Mouse (Mus musculus) cerebellum, adult 18-20 months (tissue): ENCODE measurements around the gene Dennd5b.
"Not testable (repeated sequence)": the region's sequence is repeated elsewhere in the genome, so short reads cannot be mapped to it uniquely, and the experiment has no call there.

Source experiments
- DNase-seq, 2 experiments: peaks; one replicate each; pipeline ENCODE4 v3.0.0; 2021

Gene Dennd5b

DNA sequence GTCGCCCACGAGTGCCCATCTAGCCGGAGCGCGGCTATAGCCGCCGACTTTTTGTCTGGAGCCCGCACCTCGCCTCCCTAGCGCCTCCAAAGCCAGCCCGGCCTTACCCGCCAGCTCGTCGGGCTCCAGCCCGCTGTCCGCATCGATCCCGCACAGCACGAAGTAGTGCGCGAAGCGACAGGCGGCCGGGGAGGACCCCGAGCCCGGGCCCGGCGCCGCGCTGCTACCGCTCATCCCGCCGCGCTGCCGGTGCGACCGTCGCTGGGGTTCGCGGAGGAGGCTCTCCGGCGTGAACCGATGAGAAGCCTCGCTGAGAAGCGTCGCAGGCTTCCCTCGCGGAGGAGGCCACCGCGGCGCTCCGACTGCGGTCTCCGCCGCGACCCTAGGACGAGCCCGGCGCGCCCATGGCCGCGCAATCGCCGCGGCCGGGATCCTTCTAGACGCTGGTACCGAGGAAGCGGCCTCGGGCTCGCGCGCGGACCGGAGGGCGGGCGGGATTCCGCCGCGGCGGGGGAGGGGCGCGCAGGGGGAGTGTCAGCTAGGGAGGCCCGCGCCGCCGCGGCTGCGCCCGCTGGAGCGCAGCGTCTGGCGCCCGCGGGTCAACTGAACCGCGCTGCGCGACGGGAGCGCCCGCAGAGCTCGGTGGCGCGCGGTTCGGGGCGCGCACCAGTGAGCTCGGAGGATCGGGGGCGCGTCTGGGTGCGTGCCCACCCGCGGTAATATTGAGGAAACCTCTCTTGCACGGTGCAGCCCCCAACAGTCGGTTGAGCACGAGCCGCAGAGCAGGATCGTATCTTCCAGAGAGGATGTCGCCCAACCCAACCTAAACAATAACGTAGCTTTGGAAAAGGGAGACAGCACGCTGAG is at the start of gene Dennd5b:
Gene Dennd5b, minus strand, starts transcription at position 605 of the 867 bp plus-strand sequence.
- peak; percentile 82 to 91 for DNase-seq

DNA sequence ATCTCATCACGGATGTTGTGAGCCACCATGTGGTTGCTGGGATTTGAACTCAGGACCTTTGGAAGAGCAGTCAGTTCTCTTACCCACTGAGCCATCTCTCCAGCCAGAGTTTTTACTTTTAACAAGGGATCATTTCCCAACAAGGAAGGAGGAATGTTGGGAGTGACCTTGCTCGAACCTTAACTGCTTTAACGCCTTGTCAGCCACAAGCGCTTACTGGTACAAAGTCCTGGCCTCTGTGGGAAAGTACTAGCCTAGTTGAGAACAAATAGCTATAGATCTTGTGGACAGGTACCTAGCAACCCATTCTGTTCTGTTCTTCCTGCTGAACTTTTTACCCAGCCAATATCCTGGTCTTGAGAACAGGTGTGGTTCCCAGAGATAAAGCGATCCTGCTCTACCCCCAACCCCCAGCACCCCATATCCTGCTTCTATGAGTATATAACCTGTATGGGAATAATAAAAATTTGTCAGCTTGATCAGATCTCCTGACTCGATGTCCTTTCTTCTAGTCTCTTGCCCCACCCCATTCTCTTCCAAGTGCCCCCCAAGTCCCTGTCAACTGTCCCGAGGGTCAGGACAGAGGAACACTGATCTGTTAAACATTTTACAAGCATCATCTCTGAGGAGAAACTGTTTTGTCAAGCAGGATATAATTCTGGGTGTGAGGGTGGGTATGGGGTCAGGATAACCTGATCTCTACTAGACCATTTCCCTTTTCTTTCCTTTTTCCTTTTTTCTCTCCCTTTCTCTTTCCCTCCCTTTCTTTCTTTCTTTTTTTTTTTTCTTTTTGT is 47.2 kb upstream of the Dennd5b start:
- no peak for DNase-seq

DNA sequence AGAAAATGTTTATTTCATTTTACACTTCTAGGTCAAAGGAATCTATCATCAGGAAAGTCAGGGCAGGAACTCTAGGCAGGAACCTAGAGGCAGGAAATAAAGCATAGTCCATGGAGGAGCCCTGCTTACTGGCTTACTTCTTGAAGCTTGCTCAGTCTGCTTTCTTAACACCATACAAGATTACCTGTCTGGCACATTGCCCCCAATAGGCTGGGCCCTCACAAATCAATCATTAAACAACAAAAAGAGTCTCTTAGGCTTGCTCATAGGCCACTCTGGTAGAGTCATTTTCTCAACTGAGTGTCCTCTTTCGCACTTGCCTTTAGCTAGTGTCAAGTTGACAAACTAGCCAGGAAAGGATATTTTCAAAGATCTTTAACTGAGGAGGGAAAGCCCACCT is 43.7 kb upstream of the Dennd5b start:
- no peak for DNase-seq

DNA sequence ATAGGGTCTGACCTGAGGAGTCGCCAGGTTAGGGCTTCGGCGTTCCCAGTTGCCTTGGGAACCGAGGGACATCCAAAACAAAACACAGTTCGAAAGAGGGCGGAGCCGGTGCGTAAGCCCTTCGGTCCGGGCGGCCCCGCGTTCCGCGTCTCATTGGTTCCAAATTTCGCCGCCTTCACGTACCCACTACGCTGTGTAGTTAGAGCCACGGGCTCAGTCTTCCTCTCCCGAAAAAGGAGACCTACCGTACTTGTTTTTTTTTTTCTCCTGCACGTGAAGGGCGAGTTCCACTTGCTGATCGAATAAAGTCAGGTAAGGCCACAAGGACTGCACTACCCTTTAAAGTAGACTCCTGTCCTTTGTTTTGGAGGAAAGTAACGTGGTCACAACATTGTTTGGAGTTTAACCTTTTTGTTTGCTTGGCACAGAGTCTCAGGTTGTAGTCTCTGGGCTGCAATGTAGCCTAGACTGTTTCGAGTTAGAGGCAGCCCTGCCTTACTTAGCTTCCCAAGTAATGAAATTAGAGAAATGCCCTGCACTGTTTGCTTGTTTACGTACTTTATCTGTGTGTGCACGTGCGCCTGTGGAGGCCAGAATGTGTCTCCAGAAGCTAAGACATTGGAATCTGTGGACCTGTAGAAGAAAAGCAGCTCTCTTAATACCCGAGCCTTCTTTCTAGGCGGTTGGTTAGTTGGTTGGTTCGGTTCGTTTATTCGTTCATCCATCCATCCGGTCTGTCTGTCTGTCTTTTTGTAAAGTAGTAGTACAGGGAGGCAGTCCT is 40.1 kb upstream of the Dennd5b start:
- DNase-seq = peak; percentile 62 to 72

DNA sequence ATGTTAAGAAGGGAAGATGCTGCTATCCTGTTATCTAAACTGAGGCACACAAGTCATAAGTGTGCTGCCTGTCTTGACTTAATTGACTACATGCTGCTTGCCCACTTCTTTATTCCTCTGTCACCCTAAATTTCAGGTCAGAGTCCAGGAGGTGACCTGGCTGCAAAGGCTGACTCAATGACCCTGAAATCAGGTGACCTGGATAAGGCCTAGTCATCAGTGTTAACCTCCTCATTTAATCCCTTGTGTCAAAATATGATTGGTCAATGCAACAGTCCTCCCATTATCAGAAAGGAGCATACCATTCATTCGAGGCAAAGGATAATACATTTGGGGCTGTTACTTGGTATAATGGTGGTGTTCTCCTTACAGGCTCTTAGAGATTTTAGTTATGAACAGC is 38.0 kb upstream of the Dennd5b start, which contains the start of gene Etfbkmt:
Gene Etfbkmt, plus strand, starts transcription at position 379 of the 400 bp plus-strand sequence.
- DNase-seq = no peak

DNA sequence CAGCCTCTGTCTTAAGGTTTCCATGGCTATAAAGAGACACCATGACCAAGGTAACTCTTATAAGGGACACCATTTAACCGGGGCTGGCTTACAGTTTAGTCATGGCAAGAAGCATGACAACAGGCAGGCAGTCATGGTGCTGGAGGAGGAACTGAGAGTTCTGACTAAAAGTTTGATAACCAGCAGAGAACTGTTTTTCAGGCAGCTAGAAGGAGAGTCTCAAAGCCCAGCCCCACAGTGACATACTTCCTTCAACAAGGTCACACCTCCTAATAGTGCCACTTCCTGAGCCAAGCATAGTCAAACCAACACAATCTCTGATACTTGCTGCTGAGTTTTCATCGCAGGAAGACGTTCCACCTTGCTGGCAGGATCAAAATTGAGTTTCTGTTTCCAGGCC is 37.5 kb upstream of the Dennd5b start:
- no peak for DNase-seq

DNA sequence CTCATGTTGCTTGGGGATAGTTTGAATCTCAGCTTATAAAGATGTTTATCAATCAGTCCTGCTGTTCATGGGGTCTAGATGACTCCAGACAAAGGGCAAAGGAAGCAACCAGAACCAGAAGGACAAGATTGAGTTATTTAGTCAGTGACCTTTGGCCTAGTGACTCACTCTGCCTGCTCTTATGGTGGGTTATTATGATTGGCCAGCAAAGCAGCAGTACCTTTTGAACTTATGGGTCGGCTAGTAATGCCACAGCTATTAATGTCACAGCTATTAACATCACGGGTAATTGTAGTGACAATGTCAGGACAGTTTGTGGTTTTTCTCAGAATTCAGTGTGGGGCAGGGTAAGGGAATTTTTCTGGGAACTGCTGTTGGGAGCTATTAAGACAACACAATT is 36.5 kb upstream of the Dennd5b start:
- DNase-seq = no peak

DNA sequence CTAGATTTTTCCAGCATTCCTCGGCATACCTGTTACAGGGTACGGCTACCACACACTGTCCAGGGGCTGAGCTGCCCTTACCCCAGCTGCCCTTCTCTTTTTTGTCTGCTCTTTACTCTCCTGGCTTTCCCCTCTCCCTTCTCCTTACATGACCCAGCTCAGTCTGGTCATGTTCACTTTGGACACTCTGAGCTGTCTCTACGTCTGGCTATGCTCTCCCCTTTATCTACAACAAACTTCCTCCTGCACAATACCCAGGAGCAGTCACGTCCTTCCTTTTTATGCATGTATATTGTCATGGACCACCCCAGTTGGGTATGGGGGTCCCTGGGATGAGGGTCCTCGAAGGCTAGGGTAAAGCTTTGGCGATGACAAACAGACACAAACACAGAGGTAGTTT is 34.2 kb upstream of the Dennd5b start:
- no peak for DNase-seq

DNA sequence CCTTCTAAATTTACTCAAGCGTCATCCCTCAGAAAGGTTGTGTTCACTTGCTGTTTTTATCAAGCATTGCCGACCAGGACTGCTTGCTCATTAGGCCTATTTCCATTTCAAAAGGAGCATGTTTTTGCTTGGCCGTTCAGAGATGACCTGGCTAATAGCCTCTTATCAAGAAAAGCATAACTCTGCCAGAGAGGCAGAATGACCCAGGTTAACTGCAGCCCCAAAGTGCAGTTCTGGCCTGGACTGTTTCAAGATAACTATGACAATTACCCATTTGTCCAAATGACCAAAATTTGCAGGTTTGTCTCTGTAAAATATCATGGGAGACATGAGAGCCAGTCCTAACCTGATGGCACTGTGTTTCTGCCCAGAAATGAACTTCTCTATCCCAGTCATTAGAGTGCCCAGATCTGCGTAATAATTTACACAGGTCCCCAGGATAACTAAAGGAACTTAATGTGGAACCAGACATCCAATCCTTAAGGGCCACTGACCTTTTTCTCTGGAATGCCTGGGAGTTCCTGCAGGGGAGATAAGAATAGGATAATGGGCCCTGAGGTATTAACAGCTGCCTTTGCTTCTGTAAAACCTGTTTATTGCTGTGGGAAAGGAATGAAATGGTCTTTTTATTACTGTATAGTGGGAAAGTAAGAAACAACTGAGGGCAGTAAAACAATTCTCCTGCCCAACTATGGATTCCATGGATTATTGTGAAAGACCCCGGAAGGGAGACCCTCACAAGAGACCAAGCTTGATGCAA is 33.1 kb upstream of the Dennd5b start:
- no peak for DNase-seq

DNA sequence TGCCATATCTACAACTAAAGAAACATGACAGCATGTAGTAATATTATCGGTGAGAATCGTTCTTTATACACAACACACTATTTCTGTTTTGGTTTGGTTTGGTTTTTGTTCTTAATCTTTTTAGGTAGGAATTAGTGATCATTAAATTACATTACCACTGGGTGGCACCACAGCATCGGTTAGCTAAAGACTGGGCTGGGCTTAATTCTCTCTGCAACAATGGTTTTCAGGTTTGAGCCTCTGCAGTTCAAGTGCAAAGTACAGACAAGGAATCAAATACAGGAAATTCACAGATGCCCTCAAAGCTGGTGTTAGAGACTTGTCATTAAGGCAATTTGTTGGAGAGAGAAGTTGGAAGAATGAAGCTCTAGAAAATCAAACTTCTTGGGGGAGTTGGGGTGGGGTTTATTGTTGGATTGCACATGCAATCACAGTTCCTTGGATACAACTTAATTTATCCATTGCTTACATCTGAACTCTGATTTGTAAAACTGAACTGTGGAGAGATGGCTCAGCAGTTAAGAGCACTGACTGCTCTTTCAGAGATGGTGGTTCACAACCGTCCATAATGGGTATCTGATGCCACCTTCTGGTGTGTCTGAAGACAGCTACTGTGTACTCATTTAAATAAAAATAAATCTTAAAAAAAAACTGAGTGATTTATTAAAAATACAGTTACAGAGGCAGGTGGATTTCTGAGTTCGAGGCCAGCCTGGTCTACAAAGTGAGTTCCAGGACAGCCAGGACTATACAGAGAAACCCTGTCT is 31.0 kb upstream of the Dennd5b start:
- DNase-seq = peak; percentile 27 to 32

DNA sequence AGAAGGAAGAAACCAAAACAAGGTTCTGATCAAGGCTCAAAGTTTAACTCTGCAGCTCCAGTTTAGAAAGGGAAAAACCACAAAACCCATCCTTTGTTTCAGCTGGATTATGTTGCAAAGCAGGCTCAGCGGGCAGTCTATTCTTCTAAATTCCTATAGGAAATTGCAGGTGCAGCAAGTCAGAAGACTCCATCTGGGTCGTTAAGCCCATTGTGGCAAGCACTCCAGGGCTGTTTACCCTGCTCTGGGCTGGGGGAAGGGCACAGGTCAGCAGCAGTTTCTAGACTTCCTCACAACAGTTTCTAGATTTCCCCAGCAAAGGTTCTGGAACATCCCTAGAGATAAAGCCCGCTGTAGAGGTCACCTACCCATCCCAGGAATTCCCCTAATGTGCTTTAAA is 29.6 kb upstream of the Dennd5b start:
- no peak for DNase-seq

DNA sequence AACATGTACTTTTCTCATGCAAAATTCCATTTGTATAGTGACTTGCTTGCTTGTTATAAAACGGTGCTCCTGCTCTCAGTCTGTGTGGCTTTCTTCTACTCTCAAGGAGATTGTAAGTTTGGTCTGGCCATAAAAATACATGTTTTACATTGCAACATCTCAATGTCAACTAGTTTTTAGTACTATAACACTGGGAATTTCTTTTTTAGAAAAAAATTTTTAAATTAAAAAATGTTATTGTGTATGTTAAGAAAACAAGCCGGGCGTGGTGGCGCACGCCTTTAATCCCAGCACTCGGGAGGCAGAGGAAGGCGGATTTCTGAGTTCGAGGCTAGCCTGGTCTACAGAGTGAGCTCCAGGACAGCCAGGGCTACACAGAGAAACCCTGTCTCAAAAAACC is 28.4 kb upstream of the Dennd5b start, which contains the start of gene Gm10203:
Gene Gm10203, plus strand, starts transcription at position 301 of the 400 bp plus-strand sequence.
- DNase-seq = not testable (repeated sequence)

DNA sequence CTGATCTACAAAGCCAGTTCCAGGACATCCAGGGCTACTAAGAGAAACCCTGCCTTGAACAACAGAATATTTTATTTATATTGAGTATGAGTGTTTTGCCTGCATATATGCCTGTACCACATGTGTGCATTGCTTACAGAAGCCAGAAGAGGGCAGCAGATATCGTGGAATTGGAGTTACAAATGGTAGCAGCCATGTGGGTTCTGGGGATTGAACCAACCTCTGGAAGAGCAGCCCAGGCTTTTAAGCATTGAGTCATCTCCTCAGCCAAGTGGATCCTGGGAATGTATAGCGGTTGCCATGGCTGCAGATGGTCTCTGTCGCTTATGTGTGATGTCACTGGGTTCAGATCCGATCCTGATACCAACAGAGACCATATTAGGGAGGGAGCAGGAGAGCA is 25.2 kb upstream of the Dennd5b start:
- DNase-seq = peak in 1 of 2 experiments; percentile 16

DNA sequence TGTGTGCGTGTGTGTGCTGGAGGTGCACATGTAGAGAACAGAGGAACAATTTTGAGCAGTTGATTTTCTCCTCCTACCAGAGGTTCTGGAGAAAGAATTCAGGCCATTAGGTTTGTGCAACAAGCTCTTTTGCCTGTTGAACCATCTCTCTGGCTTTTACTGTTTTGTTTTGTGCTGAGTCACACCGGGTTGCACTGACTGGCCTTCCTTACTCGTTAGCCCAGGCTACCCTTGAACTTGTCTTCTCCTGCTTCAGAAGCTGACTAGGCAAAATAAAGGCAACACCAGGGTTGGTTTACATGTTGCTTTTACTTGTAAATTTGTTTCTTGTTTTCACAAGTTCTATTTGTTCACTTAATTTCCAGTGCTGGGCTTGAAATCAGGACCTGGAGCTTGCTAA is 21.6 kb upstream of the Dennd5b start:
- DNase-seq = no peak

DNA sequence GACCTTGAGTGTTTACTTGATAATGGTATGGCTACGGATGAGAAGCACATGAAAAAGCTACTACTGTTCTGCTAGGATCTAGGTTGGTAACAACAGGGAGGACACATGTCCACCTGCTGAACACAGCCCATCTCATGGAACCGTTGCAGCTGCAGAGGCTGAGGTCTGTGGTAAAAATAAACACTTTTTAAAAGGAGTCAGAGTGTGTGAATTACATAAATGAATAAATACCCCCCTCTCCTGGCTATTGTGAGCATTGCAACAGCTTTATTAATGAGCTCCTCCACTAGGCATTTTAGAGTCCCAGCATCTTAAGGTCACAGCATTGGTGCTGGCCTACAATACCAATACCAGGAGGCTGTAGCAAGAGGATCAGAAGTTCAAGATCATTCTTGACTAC is 18.4 kb upstream of the Dennd5b start:
- DNase-seq = peak; percentile 69 to 77

DNA sequence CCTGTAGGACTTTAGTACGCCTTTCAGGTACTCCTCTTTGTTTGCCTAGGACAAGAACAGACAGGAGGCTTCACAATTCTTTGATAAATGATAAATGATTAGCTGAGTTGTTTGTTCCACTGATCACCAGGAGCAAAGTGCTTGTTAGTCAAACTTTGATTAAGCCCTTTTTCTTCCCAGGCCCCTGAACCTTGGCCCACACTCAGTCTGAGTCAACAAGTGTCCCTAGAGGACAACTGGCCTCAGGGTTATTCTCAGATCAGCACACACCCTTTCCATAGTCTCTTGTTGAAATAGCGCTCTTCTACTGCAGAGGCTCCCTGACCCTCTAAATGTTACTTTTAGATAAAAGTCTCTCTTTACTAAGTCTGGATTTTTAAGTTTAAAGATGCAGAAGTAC is 17.5 kb upstream of the Dennd5b start:
- DNase-seq = no peak

DNA sequence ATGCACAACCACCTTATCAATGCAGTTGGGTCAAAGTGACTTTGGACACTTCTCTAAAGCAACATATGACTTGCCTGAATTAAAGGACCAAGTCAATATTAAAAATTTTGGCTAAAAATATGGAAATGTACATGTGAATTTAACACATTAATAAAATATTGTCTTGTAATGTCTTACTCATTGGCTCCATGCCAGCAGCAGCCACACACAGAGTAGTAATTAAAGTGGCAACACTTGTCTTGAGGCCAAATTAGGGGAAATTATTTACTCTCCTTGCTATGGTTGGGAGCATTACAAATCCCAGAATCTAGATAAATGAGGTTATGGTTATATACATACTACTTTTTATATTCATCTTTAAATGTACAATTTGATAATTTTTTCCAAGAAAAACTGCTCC is 15.5 kb upstream of the Dennd5b start:
- DNase-seq = no peak

DNA sequence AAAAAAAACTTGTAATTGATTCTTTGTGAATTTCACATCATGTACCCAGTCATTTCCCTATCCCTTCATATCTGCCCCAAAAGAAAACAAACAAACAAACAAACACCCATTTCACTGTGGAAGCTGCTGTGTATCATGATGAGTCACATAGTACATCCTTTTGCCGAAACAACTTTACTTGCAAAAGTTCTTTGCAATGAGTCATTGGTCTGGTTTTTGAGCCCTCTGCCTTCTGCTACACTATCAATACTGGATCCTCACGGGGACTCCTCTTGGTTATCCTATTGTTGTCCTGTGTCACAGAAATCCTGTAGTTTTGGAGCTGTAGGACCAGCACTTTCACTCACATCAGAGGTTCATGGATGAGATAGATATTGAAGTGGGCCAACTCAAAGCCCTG is 7.4 kb upstream of the Dennd5b start:
- no peak for DNase-seq

DNA sequence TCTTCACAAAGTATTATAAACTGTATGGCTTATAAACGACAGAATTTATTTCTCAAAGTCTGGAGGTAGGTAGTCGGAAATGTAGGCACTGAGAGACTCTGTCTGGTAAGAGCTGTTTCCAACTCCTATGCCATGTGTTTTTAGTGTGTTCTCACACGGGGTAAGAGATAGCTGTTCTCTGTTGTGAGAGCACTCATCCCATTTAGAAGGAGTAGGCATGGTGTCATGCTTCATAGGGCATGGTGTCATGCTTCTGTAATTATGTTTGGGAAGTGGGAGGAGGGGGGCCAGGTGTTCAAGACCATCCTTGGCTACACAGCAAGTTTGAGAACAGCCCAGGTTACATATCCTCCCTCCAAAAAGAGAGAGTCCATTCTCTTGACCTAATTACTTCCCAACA is 6.1 kb upstream of the Dennd5b start:
- DNase-seq = no peak

DNA sequence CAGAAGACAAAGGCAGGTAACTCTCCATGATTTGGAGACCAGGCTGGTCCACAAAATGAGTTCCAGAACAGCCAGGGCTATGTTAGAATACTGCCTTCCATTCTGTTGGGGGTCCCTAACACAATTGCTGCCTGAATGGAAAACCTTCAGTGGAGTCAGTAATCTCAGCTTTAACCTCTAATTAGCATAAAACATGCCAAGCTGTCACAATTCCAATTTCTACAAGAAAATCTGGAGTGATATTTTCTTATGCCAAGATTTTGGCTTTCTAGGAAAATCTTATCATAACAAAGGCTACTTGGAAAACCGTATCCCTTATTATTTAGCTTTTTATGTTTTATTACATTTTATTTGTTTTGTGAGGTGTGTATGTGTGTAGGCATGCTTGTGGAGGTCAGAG is 2.0 kb upstream of the Dennd5b start:
- no peak for DNase-seq

DNA sequence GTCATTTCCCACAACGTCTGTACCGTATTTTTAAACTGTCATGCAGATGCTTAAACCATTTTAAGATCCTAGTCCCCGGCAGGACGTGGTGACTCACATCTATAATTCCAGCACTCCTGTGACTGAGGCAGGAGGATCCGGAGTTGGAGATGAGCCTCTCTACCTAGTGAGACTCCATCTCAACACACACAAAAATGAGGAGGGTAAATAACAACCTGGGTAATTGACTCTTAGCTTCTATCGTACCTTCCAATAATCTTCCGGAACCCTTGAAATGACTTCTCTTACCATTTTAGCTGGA is 413 bp upstream of the Dennd5b start:
- DNase-seq = no peak
